9 mouse cellular contexts compared by ENCODE assay signal in genomic region chr2:18607088-18607487, GRCm38 (mm10).
DNase-seq lines count a peak whose midpoint lies in the region; ATAC-seq lines count a peak whose summit lies in the region.
"Had no signal": no experiment of that assay in that cellular context is flagged by ENCODE, and none has a peak within 500 bp of the region (broad histone marks: within the 10 kb centered on the region; RNA-seq: fewer than 3 reads in every experiment).

No protein-coding gene starts in this region.

- no peaks in the 10 kb centered on the region for H3K9me3 ChIP-seq in kidney, embryonic 14.5 days (ENCODE audit: control insufficient read depth, low read length)
- no peaks in the 10 kb centered on the region for H3K9me3 ChIP-seq in embryonic facial prominence, embryonic 14.5 days (ENCODE audit: control insufficient read depth, low read length)
- no peaks in the 10 kb centered on the region for H3K9me3 ChIP-seq in intestine, embryonic 16.5 days (ENCODE audit: control insufficient read depth, low read length)
- H3K9me3 ChIP-seq in neural tube, embryonic 14.5 days (ENCODE audit: control insufficient read depth, low read length), result no peaks in the 10 kb centered on the region

- H3K36me3 ChIP-seq in kidney, embryonic 14.5 days (ENCODE audit: control insufficient read depth, insufficient read depth, low read length), result no peaks in the 10 kb centered on the region
- H3K36me3 ChIP-seq in embryonic facial prominence, embryonic 14.5 days (ENCODE audit: control insufficient read depth, insufficient read depth, low read length), result no peaks in the 10 kb centered on the region
- H3K36me3 ChIP-seq in intestine, embryonic 16.5 days (ENCODE audit: control insufficient read depth, insufficient read depth, low read length), result no peaks in the 10 kb centered on the region
- no peaks in the 10 kb centered on the region for H3K36me3 ChIP-seq in neural tube, embryonic 14.5 days (ENCODE audit: control insufficient read depth, insufficient read depth, low read length)

- no peak overlapping the region for H3K27ac ChIP-seq in kidney, embryonic 14.5 days (ENCODE audit: low read depth, low read length)
- H3K27ac ChIP-seq in embryonic facial prominence, embryonic 14.5 days (replicated peaks; ENCODE audit: low read depth, low read length), result no peak overlapping the region
- no peak overlapping the region for H3K27ac ChIP-seq in intestine, embryonic 16.5 days (ENCODE audit: low read length)
- no peak overlapping the region for H3K27ac ChIP-seq in neural tube, embryonic 14.5 days (ENCODE audit: low read depth, low read length)

- 8% methylated on average over 6 of the region's 6 CpGs for WGBS in kidney, embryonic 14.5 days
- 10% methylated on average over 6 of the region's 6 CpGs for WGBS in embryonic facial prominence, embryonic 14.5 days
- WGBS in intestine, embryonic 16.5 days, result 21% methylated on average over 6 of the region's 6 CpGs
- WGBS in neural tube, embryonic 14.5 days, result 8% methylated on average over 6 of the region's 6 CpGs

- ATAC-seq in kidney, embryonic 14.5 days (ENCODE audit: low FRiP score, low TSS enrichment), result no peak
- no peak for ATAC-seq in embryonic facial prominence, embryonic 14.5 days (ENCODE audit: low read depth)
- no peak for ATAC-seq in intestine, embryonic 16.5 days
- ATAC-seq in neural tube, embryonic 14.5 days (ENCODE audit: low read depth), result no peak
- no peak for ATAC-seq in erythroblast, adult 5-6 weeks (replicated peaks; ENCODE audit: low FRiP score, poor library complexity, severe bottlenecking)
- ATAC-seq: Patski had no signal

- H3K4me3 ChIP-seq in kidney, embryonic 14.5 days (ENCODE audit: low read length), result no peak overlapping the region
- H3K4me3 ChIP-seq in embryonic facial prominence, embryonic 14.5 days (ENCODE audit: low read depth, low read length), result peak overlapping the region; percentile 48; the same call in 1 of the 2 replicates
- H3K4me3 ChIP-seq in intestine, embryonic 16.5 days (ENCODE audit: low read length), result no peak overlapping the region
- no peak overlapping the region for H3K4me3 ChIP-seq in neural tube, embryonic 14.5 days (ENCODE audit: low read depth, low read length)

- H3K9ac ChIP-seq in kidney, embryonic 14.5 days (ENCODE audit: low read depth, low read length), result no peak overlapping the region
- no peak overlapping the region for H3K9ac ChIP-seq in embryonic facial prominence, embryonic 14.5 days (ENCODE audit: low read depth, low read length)
- no peak overlapping the region for H3K9ac ChIP-seq in intestine, embryonic 16.5 days (ENCODE audit: low read depth, low read length)
- no peak overlapping the region for H3K9ac ChIP-seq in neural tube, embryonic 14.5 days (replicated peaks; ENCODE audit: low read depth, low read length)

- no peaks in the 10 kb centered on the region for H3K4me1 ChIP-seq in kidney, embryonic 14.5 days (ENCODE audit: control insufficient read depth, insufficient read depth, low read length)
- peaks cover 16% of the 10 kb centered on the region for H3K4me1 ChIP-seq in embryonic facial prominence, embryonic 14.5 days (ENCODE audit: control insufficient read depth, insufficient read depth, low read length)
- peaks cover 10% of the 10 kb centered on the region for H3K4me1 ChIP-seq in intestine, embryonic 16.5 days (ENCODE audit: control insufficient read depth, insufficient read depth, low read length)
- peaks cover 13% of the 10 kb centered on the region; the same call in 1 of the 2 replicates for H3K4me1 ChIP-seq in neural tube, embryonic 14.5 days (ENCODE audit: control insufficient read depth, insufficient read depth, low read length)

- intact Hi-C loops in gastrocnemius, postnatal 14 days (cut with DNase I; ENCODE audit: low total_unique reads), result no loop called here

- peaks cover 40% of the 10 kb centered on the region for H3K27me3 ChIP-seq in kidney, embryonic 14.5 days (ENCODE audit: control insufficient read depth, insufficient read depth, low read length)
- H3K27me3 ChIP-seq in embryonic facial prominence, embryonic 14.5 days (replicated peaks; ENCODE audit: control insufficient read depth, insufficient read depth, low read length), result peaks cover 63% of the 10 kb centered on the region
- peaks cover 19% of the 10 kb centered on the region for H3K27me3 ChIP-seq in intestine, embryonic 16.5 days (replicated peaks; ENCODE audit: control insufficient read depth, insufficient read depth, low read length)
- H3K27me3 ChIP-seq in neural tube, embryonic 14.5 days (ENCODE audit: control insufficient read depth, insufficient read depth, low read length), result peaks cover 19% of the 10 kb centered on the region

- no peak for DNase-seq in kidney, adult 11 months
- DNase-seq in embryonic facial prominence, embryonic 14.5 days (ENCODE audit: low spot score), result no peak
- DNase-seq in gastrocnemius, postnatal 14 days, result no peak
- no peak for DNase-seq in layer of hippocampus, adult 9-10 months (ENCODE audit: low spot score)

- peak overlapping the region; percentile 68; the same call in 1 of the 2 replicates for H3K4me2 ChIP-seq in kidney, embryonic 14.5 days (replicated peaks; ENCODE audit: low read depth, low read length)
- peak overlapping the region; percentile 86 for H3K4me2 ChIP-seq in embryonic facial prominence, embryonic 14.5 days (ENCODE audit: low read depth, low read length)
- H3K4me2 ChIP-seq in intestine, embryonic 16.5 days (ENCODE audit: low read depth, low read length), result peak overlapping the region; percentile 92
- H3K4me2 ChIP-seq in neural tube, embryonic 14.5 days (ENCODE audit: low read depth, low read length), result peak overlapping the region; percentile 54; the same call in 1 of the 2 replicates
